Mouse (Mus musculus) testis, adult 2 months (tissue): ENCODE measurements around the gene Gcsam. TPM values are rescaled to one million over a fixed set of nuclear protein-coding genes. Genes with fewer than 3 reads are reported as not detected.

ENCODE experiments used
- H3K27ac ChIP-seq: fragments of 200-500 bp; 2 replicates; pipeline ENCODE4 v1.5.1; 2012; ENCODE audit warnings: low read depth, low read length; ENCODE audit not compliant: control insufficient read depth, insufficient read depth
- H3K27me3 ChIP-seq: fragments of 200-500 bp; 2 replicates; pipeline ENCODE4 v1.6.1; 2012; ENCODE audit warnings: mild to moderate bottlenecking, low read length, moderate library complexity; ENCODE audit not compliant: control insufficient read depth, insufficient read depth
- H3K36me3 ChIP-seq: fragments of 200-500 bp; 2 replicates; pipeline ENCODE4 v1.6.1; 2012; ENCODE audit warnings: mild to moderate bottlenecking, low read length; ENCODE audit not compliant: control insufficient read depth, insufficient read depth
- H3K4me1 ChIP-seq: fragments of 200-500 bp; 2 replicates; pipeline ENCODE4 v1.6.1; 2012; ENCODE audit warnings: low read length; ENCODE audit not compliant: control insufficient read depth, insufficient read depth
- H3K4me3 ChIP-seq: fragments of 200-500 bp; 2 replicates; pipeline ENCODE4 v1.5.1; 2012; ENCODE audit warnings: low read depth, mild to moderate bottlenecking, low read length, moderate library complexity, mixed read lengths; ENCODE audit not compliant: control insufficient read depth
- CTCF ChIP-seq: fragments of 200-500 bp; IDR thresholded peaks from 2 replicates; pipeline ENCODE4 v1.5.1; 2012; ENCODE audit warnings: low read depth, mild to moderate bottlenecking, inconsistent platforms, low read length, moderate library complexity; ENCODE audit not compliant: control insufficient read depth, insufficient read depth, insufficient replicate concordance
- POLR2A ChIP-seq: fragments of 200-500 bp; IDR thresholded peaks from 2 replicates; pipeline ENCODE4 v1.6.1; 2012; ENCODE audit warnings: low read depth, mild to moderate bottlenecking, inconsistent platforms, low read length, moderate library complexity; ENCODE audit not compliant: control insufficient read depth
- polyA plus RNA-seq: library from polyadenylated mRNA; depleted of rRNA; stranded (reverse); fragments of >200 nt; gene quantifications from 2 replicates; pipeline ENCODE4 v1.2.3, GENCODE M21; 2012

Gcsam gene
- polyA plus RNA-seq, 1 experiment, result 0.54 TPM

GRCm38 (mm10) chr16:45630347-45630960, 20.3 kb downstream of the Gcsam start:
- Histone ChIP-seq H3K4me1 (no peaks in the 10 kb centered on the region), H3K36me3 (no peaks in the 10 kb centered on the region), H3K27ac (no peak overlapping the region), H3K4me3 (no peak overlapping the region), H3K27me3 (no peaks in the 10 kb centered on the region)
- TF ChIP-seq CTCF (no peak), POLR2A (no peak)

DNA sequence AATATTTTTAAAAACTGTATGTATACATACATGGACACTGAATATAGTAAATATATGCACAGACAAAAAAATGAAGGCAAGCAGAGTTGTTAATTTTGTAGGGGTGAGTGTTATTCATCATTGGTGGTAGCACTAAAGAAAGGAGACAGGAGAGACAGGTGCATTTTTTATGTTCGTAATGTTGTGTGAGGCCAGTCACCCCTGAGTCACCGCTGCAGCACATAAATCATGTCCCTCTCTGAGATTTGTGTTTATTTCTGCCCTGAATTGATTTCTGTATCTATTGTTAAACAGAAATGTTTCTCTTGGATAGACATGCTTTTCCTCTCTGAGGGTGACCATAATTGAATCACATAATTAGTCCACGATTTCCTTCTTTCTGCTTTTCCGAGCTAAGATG, 22.2 kb downstream of the Gcsam start:
- Histone ChIP-seq H3K27ac (no peak overlapping the region), H3K27me3 (no peaks in the 10 kb centered on the region), H3K4me1 (no peaks in the 10 kb centered on the region), H3K4me3 (no peak overlapping the region), H3K36me3 (no peaks in the 10 kb centered on the region)
- TF ChIP-seq CTCF, result no peak
- no peak for TF ChIP-seq POLR2A

- Histone ChIP-seq H3K27ac (no peak overlapping the region), H3K27me3 (no peaks in the 10 kb centered on the region), H3K36me3 (no peaks in the 10 kb centered on the region), H3K4me1 (no peaks in the 10 kb centered on the region), H3K4me3 (no peak overlapping the region)
- TF ChIP-seq POLR2A (no peak), CTCF (no peak)
Observed at GRCm38 (mm10) chr16:45635826-45636225, 25.6 kb downstream of the Gcsam start.

GRCm38 (mm10) chr16:45640070-45640762, 30.0 kb downstream of the Gcsam start:
- Histone ChIP-seq H3K4me1 (no peaks in the 10 kb centered on the region), H3K27me3 (no peaks in the 10 kb centered on the region), H3K4me3 (no peak overlapping the region), H3K27ac (no peak overlapping the region), H3K36me3 (no peaks in the 10 kb centered on the region)
- no peak for TF ChIP-seq POLR2A

GRCm38 (mm10) chr16:45641301-45641700, 31.1 kb downstream of the Gcsam start:
- TF ChIP-seq POLR2A (no peak), CTCF (no peak)
- H3K36me3 ChIP-seq, result no peaks in the 10 kb centered on the region

GRCm38 (mm10) chr16:45643944-45644343, 33.8 kb downstream of the Gcsam start:
- H3K27ac ChIP-seq, result no peak overlapping the region
- no peaks in the 10 kb centered on the region for H3K4me1 ChIP-seq
- H3K36me3 ChIP-seq, result no peaks in the 10 kb centered on the region
- H3K27me3 ChIP-seq, result no peaks in the 10 kb centered on the region
- H3K4me3 ChIP-seq, result no peak overlapping the region
- TF ChIP-seq POLR2A (no peak), CTCF (no peak)

More at GRCm38 (mm10) chr16:45641301-45641700, 31.1 kb downstream of the Gcsam start:
- H3K27me3 ChIP-seq, result no peaks in the 10 kb centered on the region
- H3K27ac ChIP-seq, result no peak overlapping the region
- H3K4me3 ChIP-seq, result no peak overlapping the region
- no peaks in the 10 kb centered on the region for H3K4me1 ChIP-seq

GRCm38 (mm10) chr16:45644380-45644779, 34.2 kb downstream of the Gcsam start:
- no peak overlapping the region for H3K4me3 ChIP-seq
- H3K27ac ChIP-seq, result no peak overlapping the region
- no peak for TF ChIP-seq CTCF
- no peak for TF ChIP-seq POLR2A
- no peaks in the 10 kb centered on the region for H3K4me1 ChIP-seq
- no peaks in the 10 kb centered on the region for H3K36me3 ChIP-seq
- no peaks in the 10 kb centered on the region for H3K27me3 ChIP-seq
